Mouse (Mus musculus) embryonic facial prominence, embryonic 13.5 days (tissue): ENCODE measurements around the gene Bcas3. TPM values are rescaled to one million over a fixed set of nuclear protein-coding genes. Genes with fewer than 3 reads are reported as not detected.
A peak's percentile ranks its signal among the peaks of the same experiment; 100 is the strongest.

Experiments used
- ATAC-seq: fragments of 200-750 bp; cut with Nextera tagmentation; 2 replicates; pipeline ENCODE4 v1.8.0; 2017; ENCODE audit warnings: low read depth; ENCODE audit not compliant: insufficient number of reproducible peaks, insufficient read depth, low FRiP score, low TSS enrichment
- H3K27ac ChIP-seq: fragments of 300-500 bp; sonication (generic); 2 replicates; pipeline ENCODE4 v1.5.1; 2015; ENCODE audit warnings: moderate library complexity, mild to moderate bottlenecking, inconsistent platforms
- H3K27me3 ChIP-seq: fragments of 300-500 bp; sonication (generic); 2 replicates; pipeline ENCODE4 v1.6.1; 2015; ENCODE audit warnings: mild to moderate bottlenecking, inconsistent platforms
- H3K36me3 ChIP-seq: fragments of 300-500 bp; sonication (generic); 2 replicates; pipeline ENCODE4 v1.6.1; 2015; ENCODE audit warnings: mild to moderate bottlenecking, inconsistent platforms
- H3K4me1 ChIP-seq: fragments of 300-500 bp; sonication (generic); 2 replicates; pipeline ENCODE4 v1.6.1; 2015; ENCODE audit warnings: inconsistent platforms
- H3K4me2 ChIP-seq: fragments of 300-500 bp; sonication (generic); 2 replicates; pipeline ENCODE4 v1.6.1; 2015; ENCODE audit warnings: moderate library complexity, mild to moderate bottlenecking, inconsistent platforms
- H3K4me3 ChIP-seq: fragments of 300-500 bp; sonication (generic); 2 replicates; pipeline ENCODE4 v1.5.1; 2015; ENCODE audit warnings: mild to moderate bottlenecking, inconsistent platforms
- H3K9ac ChIP-seq: fragments of 300-500 bp; sonication (generic); 2 replicates; pipeline ENCODE4 v1.6.1; 2015; ENCODE audit warnings: mild to moderate bottlenecking, inconsistent platforms
- H3K9me3 ChIP-seq: fragments of 300-500 bp; sonication (generic); 2 replicates; pipeline ENCODE4 v1.6.1; 2016; ENCODE audit warnings: inconsistent platforms
- WGBS: fragments of 180-500 bp; shearing (Covaris S2); methylation state at CpG from one replicate; pipeline ENCODE4 v1.1.7; 2015; ENCODE audit warnings: mixed read lengths; 5-methylcytosine and 5-hydroxymethylcytosine counted together
- polyA plus RNA-seq: library from polyadenylated mRNA; unstranded; fragments of >200 nt; fragmentation: Nextera tagmentation; extraction: Ambion mirVana; gene quantifications from 2 replicates; pipeline ENCODE4 v1.2.1, GENCODE M21; 2015

Bcas3 gene
- polyA plus RNA-seq, 1 experiment from 2014 or later, result 33.1 TPM

GRCm38 (mm10) chr11:85763655-85764054 is 410.7 kb downstream of the Bcas3 start:
- H3K4me3 ChIP-seq, result no peak overlapping the region
- WGBS, result 78% methylated on average over 3 of the region's 3 CpGs
- H3K9ac ChIP-seq, result no peak overlapping the region
- H3K27ac ChIP-seq, result no peak overlapping the region
- peaks cover 47% of the 10 kb centered on the region for H3K4me1 ChIP-seq
- H3K36me3 ChIP-seq, result no peaks in the 10 kb centered on the region
- H3K9me3 ChIP-seq, result no peaks in the 10 kb centered on the region
- no peak overlapping the region for H3K4me2 ChIP-seq
- no peaks in the 10 kb centered on the region; the same call in 1 of the 2 replicates for H3K27me3 ChIP-seq
- no peak for ATAC-seq

GRCm38 (mm10) chr11:85766106-85766723 is 413.2 kb downstream of the Bcas3 start:
- H3K36me3 ChIP-seq, result no peaks in the 10 kb centered on the region
- ATAC-seq, result 0 out of 2 replicates have a peak, but pooled peaks have one; percentile 32
- H3K27ac ChIP-seq, result no peak overlapping the region
- no peak overlapping the region; the same call in 1 of the 2 replicates for H3K9ac ChIP-seq
- H3K4me2 ChIP-seq, result no peak overlapping the region
- H3K4me3 ChIP-seq, result no peak overlapping the region
- H3K9me3 ChIP-seq, result no peaks in the 10 kb centered on the region
- 25% methylated on average over 7 of the region's 7 CpGs for WGBS
- H3K4me1 ChIP-seq, result peaks cover 23% of the 10 kb centered on the region
- H3K27me3 ChIP-seq, result no peaks in the 10 kb centered on the region; the same call in 1 of the 2 replicates

DNA sequence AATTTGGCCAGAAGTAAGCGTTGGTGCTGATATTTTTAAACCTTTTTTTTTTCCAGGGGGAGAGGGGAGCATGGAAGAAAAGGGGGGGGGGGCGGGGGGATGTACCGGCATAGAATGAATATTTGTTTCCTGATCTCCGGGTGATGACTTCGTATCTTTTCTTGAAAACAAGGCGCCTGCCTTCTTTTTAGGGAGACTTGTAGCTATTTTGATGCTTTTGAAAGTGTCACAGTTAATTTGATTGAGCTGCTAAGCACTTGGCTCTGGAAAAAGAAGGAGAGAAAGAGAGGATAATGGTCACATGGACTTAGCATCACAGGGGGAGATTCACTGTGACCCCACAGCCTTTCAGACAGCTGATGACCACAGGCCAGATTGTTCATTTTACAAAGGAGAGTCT is 413.8 kb downstream of the Bcas3 start:
- 46% methylated on average over 6 of the region's 6 CpGs for WGBS
- Histone ChIP-seq H3K27me3 (no peaks in the 10 kb centered on the region), H3K36me3 (no peaks in the 10 kb centered on the region), H3K4me2 (no peak overlapping the region), H3K9ac (no peak overlapping the region), H3K9me3 (no peaks in the 10 kb centered on the region), H3K4me1 (peaks cover 17% of the 10 kb centered on the region), H3K27ac (no peak overlapping the region), H3K4me3 (no peak overlapping the region)
- no peak for ATAC-seq

DNA sequence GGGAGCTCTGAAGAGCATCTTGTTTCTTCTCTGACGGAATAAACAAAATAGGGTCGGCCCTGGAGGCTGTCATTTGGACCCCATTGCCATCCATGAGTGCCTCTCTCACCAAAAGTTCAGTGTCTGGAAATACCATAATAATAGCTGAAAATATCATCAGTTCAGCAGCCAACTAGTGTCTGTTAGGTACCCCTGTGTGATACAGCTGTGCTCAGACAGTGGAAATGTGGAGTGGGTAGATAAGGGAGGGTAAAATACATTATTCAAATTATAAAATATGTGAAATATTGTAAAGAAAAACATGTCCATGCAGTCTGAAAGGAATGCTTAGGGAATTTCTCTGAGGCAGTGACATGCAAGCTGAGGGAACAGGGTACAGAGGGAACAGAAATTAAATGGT is 416.8 kb downstream of the Bcas3 start:
- Histone ChIP-seq H3K4me2 (no peak overlapping the region), H3K27me3 (peaks cover 9% of the 10 kb centered on the region; the same call in 1 of the 2 replicates), H3K36me3 (no peaks in the 10 kb centered on the region), H3K27ac (no peak overlapping the region), H3K4me3 (no peak overlapping the region), H3K9ac (no peak overlapping the region), H3K4me1 (peaks cover 31% of the 10 kb centered on the region), H3K9me3 (no peaks in the 10 kb centered on the region)
- WGBS, result 83% methylated on average over 2 of the region's 2 CpGs
- ATAC-seq, result no peak

GRCm38 (mm10) chr11:85773391-85773790 is 420.4 kb downstream of the Bcas3 start:
- ATAC-seq, result no peak

DNA sequence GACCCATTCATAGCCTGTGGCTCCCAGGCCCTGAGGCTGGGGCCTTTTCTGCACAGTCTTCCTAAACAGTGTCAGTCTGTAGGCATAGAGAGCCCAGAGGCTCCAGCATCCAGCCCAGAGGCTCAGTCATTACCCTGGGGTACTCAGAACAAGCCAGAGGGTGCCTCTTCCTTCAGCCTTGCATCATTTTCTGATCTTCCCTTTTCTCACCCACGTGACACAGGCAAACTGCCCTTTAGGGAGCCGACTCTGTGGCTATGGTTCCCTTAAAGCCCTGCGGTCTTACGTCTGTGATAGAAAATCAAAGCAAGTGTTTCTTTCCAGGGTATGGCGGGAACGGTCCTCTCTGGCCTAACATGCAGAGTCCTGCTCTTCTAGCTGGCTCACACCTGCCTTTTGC is 421.7 kb downstream of the Bcas3 start:
- WGBS, result 82% methylated on average over 6 of the region's 6 CpGs
- no peak for ATAC-seq

More at GRCm38 (mm10) chr11:85773391-85773790, 420.4 kb downstream of the Bcas3 start:
- 0 out of 2 replicates have a peak overlapping the region, but pooled peaks have one; percentile 13 for H3K27ac ChIP-seq
- H3K9me3 ChIP-seq, result no peaks in the 10 kb centered on the region
- H3K4me3 ChIP-seq, result no peak overlapping the region
- no peak overlapping the region for H3K9ac ChIP-seq
- peaks cover 47% of the 10 kb centered on the region for H3K4me1 ChIP-seq
- peaks cover 9% of the 10 kb centered on the region; the same call in 1 of the 2 replicates for H3K27me3 ChIP-seq
- 36% methylated on average over 4 of the region's 4 CpGs for WGBS
- no peak overlapping the region for H3K4me2 ChIP-seq
- H3K36me3 ChIP-seq, result no peaks in the 10 kb centered on the region

GRCm38 (mm10) chr11:85775492-85775891 is 422.5 kb downstream of the Bcas3 start:
- H3K36me3 ChIP-seq, result no peaks in the 10 kb centered on the region
- no peaks in the 10 kb centered on the region for H3K9me3 ChIP-seq
- H3K27ac ChIP-seq, result no peak overlapping the region
- 58% methylated on average over 7 of the region's 7 CpGs for WGBS
- H3K4me3 ChIP-seq, result no peak overlapping the region
- H3K27me3 ChIP-seq, result peaks cover 16% of the 10 kb centered on the region
- H3K9ac ChIP-seq, result no peak overlapping the region
- H3K4me2 ChIP-seq, result no peak overlapping the region
- peaks cover 51% of the 10 kb centered on the region for H3K4me1 ChIP-seq
- no peak for ATAC-seq

More for the DNA sequence above, 421.7 kb downstream of the Bcas3 start:
- H3K36me3 ChIP-seq, result no peaks in the 10 kb centered on the region
- H3K4me3 ChIP-seq, result no peak overlapping the region
- 0 out of 2 replicates have a peak overlapping the region, but pooled peaks have one; percentile 33 for H3K27ac ChIP-seq
- no peaks in the 10 kb centered on the region for H3K9me3 ChIP-seq
- no peak overlapping the region for H3K9ac ChIP-seq
- peaks cover 16% of the 10 kb centered on the region for H3K27me3 ChIP-seq
- H3K4me2 ChIP-seq, result no peak overlapping the region
- peaks cover 50% of the 10 kb centered on the region for H3K4me1 ChIP-seq

DNA sequence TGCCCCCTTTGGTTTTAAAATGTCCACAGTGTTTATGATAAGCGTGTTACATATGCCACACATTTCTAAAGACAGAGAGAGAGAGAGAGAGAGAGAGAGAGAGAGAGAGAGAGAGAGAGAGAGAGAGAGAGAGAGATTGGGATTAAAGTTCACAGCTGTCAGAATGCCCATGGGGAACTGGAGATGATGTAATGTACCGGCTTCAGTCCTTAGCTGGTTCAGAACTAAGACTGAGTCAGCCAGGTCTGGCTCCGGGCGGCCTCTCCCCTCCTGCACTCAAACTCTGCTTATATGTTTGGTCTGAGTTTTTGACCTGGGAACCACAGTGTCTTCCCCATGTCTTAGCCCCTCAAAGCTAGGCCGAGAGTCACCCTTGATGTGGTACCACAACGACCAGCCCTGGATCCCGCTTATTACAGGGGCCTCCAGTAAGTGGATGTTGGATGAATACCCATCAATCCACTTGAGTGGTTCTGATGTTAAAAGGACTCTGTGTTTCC is 423.9 kb downstream of the Bcas3 start:
- Histone ChIP-seq H3K4me1 (peaks cover 51% of the 10 kb centered on the region), H3K36me3 (no peaks in the 10 kb centered on the region), H3K9ac (no peak overlapping the region), H3K4me3 (no peak overlapping the region), H3K9me3 (no peaks in the 10 kb centered on the region), H3K27ac (no peak overlapping the region; the same call in 1 of the 2 replicates), H3K4me2 (no peak overlapping the region), H3K27me3 (peaks cover 16% of the 10 kb centered on the region)
- no peak for ATAC-seq
- WGBS, result 57% methylated on average over 7 of the region's 7 CpGs

DNA sequence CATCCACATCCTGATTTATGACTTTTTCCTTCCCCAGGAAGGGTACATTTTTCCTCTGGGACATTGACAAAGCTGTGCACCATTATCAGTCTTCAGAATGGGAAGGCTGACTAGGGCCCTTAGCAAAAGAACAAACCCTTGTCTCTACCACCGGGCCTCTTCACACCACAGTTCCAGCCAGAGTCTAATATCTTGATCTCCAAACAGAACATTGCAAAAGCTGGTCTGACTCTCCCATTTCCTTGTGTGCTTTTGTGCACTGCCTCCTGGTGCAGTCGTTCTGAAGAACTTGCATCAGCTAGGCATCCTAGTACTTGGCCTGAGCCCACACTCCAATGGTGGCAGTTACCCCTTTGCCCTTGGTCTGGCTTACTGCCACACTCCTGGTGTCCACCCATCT is 425.0 kb downstream of the Bcas3 start:
- Histone ChIP-seq H3K4me2 (no peak overlapping the region), H3K4me3 (no peak overlapping the region), H3K36me3 (no peaks in the 10 kb centered on the region), H3K27me3 (peaks cover 11% of the 10 kb centered on the region), H3K4me1 (peaks cover 47% of the 10 kb centered on the region), H3K9ac (no peak overlapping the region), H3K9me3 (no peaks in the 10 kb centered on the region), H3K27ac (peak overlapping the region; percentile 61)
- WGBS, result 86% methylated on average over 2 of the region's 2 CpGs
- ATAC-seq, result no peak

GRCm38 (mm10) chr11:85780303-85780702 is 427.3 kb downstream of the Bcas3 start:
- H3K4me3 ChIP-seq, result no peak overlapping the region
- H3K27me3 ChIP-seq, result peaks cover 7% of the 10 kb centered on the region; the same call in 1 of the 2 replicates
- peaks cover 36% of the 10 kb centered on the region for H3K4me1 ChIP-seq
- no peak overlapping the region for H3K4me2 ChIP-seq
- no peak for ATAC-seq
- WGBS, result 50% methylated on average over 4 of the region's 4 CpGs
- no peak overlapping the region for H3K27ac ChIP-seq
- H3K36me3 ChIP-seq, result no peaks in the 10 kb centered on the region
- H3K9me3 ChIP-seq, result no peaks in the 10 kb centered on the region
- H3K9ac ChIP-seq, result no peak overlapping the region

- Histone ChIP-seq H3K9ac (no peak overlapping the region), H3K4me1 (peaks cover 32% of the 10 kb centered on the region), H3K4me3 (no peak overlapping the region), H3K4me2 (no peak overlapping the region), H3K9me3 (no peaks in the 10 kb centered on the region), H3K27me3 (no peaks in the 10 kb centered on the region), H3K27ac (no peak overlapping the region), H3K36me3 (no peaks in the 10 kb centered on the region)
- 74% methylated on average over 3 of the region's 3 CpGs for WGBS
- ATAC-seq, result no peak
Measured at GRCm38 (mm10) chr11:85786113-85786718, 433.2 kb downstream of the Bcas3 start.

DNA sequence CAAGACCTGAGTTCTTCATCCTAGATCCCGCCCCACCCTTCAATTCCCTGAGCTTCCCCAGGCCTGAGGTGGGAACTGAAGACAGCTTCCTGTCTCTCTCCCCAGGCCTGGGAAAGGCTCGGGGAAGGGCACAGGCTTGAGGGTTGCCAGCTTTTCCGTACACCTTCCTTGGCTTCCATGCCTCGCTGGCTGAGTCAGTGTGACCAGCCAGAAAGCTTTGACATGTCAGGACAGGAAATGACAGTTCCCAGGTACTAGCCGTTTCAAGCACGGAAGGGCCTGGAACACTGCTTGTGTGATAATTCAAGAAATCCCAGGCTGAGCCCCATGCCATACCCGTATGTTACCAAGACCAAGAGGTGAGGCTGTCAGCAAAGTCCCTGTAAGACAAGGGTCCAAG is 436.8 kb downstream of the Bcas3 start:
- Histone ChIP-seq H3K9ac (no peak overlapping the region), H3K4me3 (no peak overlapping the region), H3K4me2 (no peak overlapping the region), H3K27me3 (no peaks in the 10 kb centered on the region), H3K4me1 (peaks cover 57% of the 10 kb centered on the region), H3K36me3 (no peaks in the 10 kb centered on the region), H3K9me3 (no peaks in the 10 kb centered on the region), H3K27ac (no peak overlapping the region)
- WGBS, result 84% methylated on average over 7 of the region's 7 CpGs
- ATAC-seq, result no peak
